Mouse (Mus musculus): Measurements from ENCODE around the gene Boc. TPM values are rescaled to one million over a fixed set of nuclear protein-coding genes. Genes with fewer than 3 reads are reported as not detected.
A peak's percentile ranks its signal among the peaks of the same experiment; 100 is the strongest.

Boc gene
- polyA plus RNA-seq, 1 experiment from 2014 or later = 8.3 TPM

GRCm38 (mm10) chr16:44534122-44534521 lies 24.6 kb downstream of the Boc start:
- Histone ChIP-seq H3K36me3 (ENCODE audit: control insufficient read depth, insufficient read depth) (no peaks in the 10 kb centered on the region), H3K27ac (ENCODE audit: low read length) (no peak overlapping the region), H3K9me3 (replicated peaks; ENCODE audit: control insufficient read depth, low read length) (no peaks in the 10 kb centered on the region), H3K9ac (ENCODE audit: low read length) (no peak overlapping the region), H3K4me3 (ENCODE audit: low read length) (no peak overlapping the region), H3K4me1 (ENCODE audit: control insufficient read depth, insufficient read depth, low read length) (peaks cover 11% of the 10 kb centered on the region; the same call in 1 of the 2 replicates), H3K4me2 (ENCODE audit: low read depth, low read length) (no peak overlapping the region), H3K27me3 (ENCODE audit: control insufficient read depth, insufficient read depth, low read length) (no peaks in the 10 kb centered on the region)
- 41% methylated on average over 7 of the region's 7 CpGs for WGBS
- ATAC-seq (replicated peaks; ENCODE audit: extremely low read depth, insufficient read depth, low FRiP score) = no peak

GRCm38 (mm10) chr16:44533522-44533921 lies 25.2 kb downstream of the Boc start:
- no peak overlapping the region for H3K4me2 ChIP-seq (ENCODE audit: low read depth, low read length)

GRCm38 (mm10) chr16:44532851-44533250 lies 25.8 kb downstream of the Boc start:
- Histone ChIP-seq H3K4me3 (ENCODE audit: low read length) (no peak overlapping the region), H3K4me1 (ENCODE audit: control insufficient read depth, insufficient read depth, low read length) (peaks cover 9% of the 10 kb centered on the region; the same call in 1 of the 2 replicates), H3K4me2 (ENCODE audit: low read depth, low read length) (no peak overlapping the region), H3K27ac (ENCODE audit: low read length) (no peak overlapping the region), H3K27me3 (ENCODE audit: control insufficient read depth, insufficient read depth, low read length) (no peaks in the 10 kb centered on the region), H3K36me3 (ENCODE audit: control insufficient read depth, insufficient read depth) (no peaks in the 10 kb centered on the region), H3K9ac (ENCODE audit: low read length) (no peak overlapping the region), H3K9me3 (replicated peaks; ENCODE audit: control insufficient read depth, low read length) (no peaks in the 10 kb centered on the region)
- WGBS = 47% methylated on average over 16 of the region's 16 CpGs
- no peak for ATAC-seq (replicated peaks; ENCODE audit: extremely low read depth, insufficient read depth, low FRiP score)

More at GRCm38 (mm10) chr16:44533522-44533921, 25.2 kb downstream of the Boc start:
- no peak for ATAC-seq (replicated peaks; ENCODE audit: extremely low read depth, insufficient read depth, low FRiP score)
- Histone ChIP-seq H3K9ac (ENCODE audit: low read length) (no peak overlapping the region), H3K4me1 (ENCODE audit: control insufficient read depth, insufficient read depth, low read length) (peaks cover 11% of the 10 kb centered on the region; the same call in 1 of the 2 replicates), H3K36me3 (ENCODE audit: control insufficient read depth, insufficient read depth) (no peaks in the 10 kb centered on the region), H3K9me3 (replicated peaks; ENCODE audit: control insufficient read depth, low read length) (no peaks in the 10 kb centered on the region), H3K27me3 (ENCODE audit: control insufficient read depth, insufficient read depth, low read length) (no peaks in the 10 kb centered on the region), H3K27ac (ENCODE audit: low read length) (no peak overlapping the region), H3K4me3 (ENCODE audit: low read length) (no peak overlapping the region)
- 46% methylated on average over 8 of the region's 8 CpGs for WGBS

- H3K9me3 ChIP-seq (replicated peaks; ENCODE audit: control insufficient read depth, low read length) = no peaks in the 10 kb centered on the region
- H3K9ac ChIP-seq (ENCODE audit: low read length) = no peak overlapping the region
- peak overlapping the region; percentile 17; the same call in 1 of the 2 replicates for H3K4me3 ChIP-seq (ENCODE audit: low read length)
- 46% methylated on average over 12 of the region's 12 CpGs for WGBS
- no peak for ATAC-seq (replicated peaks; ENCODE audit: extremely low read depth, insufficient read depth, low FRiP score)
- H3K4me2 ChIP-seq (ENCODE audit: low read depth, low read length) = peak overlapping the region; percentile 52
- H3K36me3 ChIP-seq (ENCODE audit: control insufficient read depth, insufficient read depth) = no peaks in the 10 kb centered on the region
- no peak overlapping the region for H3K27ac ChIP-seq (ENCODE audit: low read length)
- H3K4me1 ChIP-seq (ENCODE audit: control insufficient read depth, insufficient read depth, low read length) = peaks cover 20% of the 10 kb centered on the region
- no peaks in the 10 kb centered on the region for H3K27me3 ChIP-seq (ENCODE audit: control insufficient read depth, insufficient read depth, low read length)
These were observed 27.4 kb downstream of the Boc start for GRCm38 (mm10) chr16:44531239-44531797.

- WGBS = 8% methylated on average over 7 of the region's 7 CpGs
- Histone ChIP-seq H3K9me3 (replicated peaks; ENCODE audit: control insufficient read depth, low read length) (no peaks in the 10 kb centered on the region), H3K36me3 (ENCODE audit: control insufficient read depth, insufficient read depth) (no peaks in the 10 kb centered on the region), H3K4me3 (ENCODE audit: low read length) (peak overlapping the region; percentile 17; the same call in 1 of the 2 replicates), H3K9ac (ENCODE audit: low read length) (no peak overlapping the region), H3K27ac (ENCODE audit: low read length) (no peak overlapping the region), H3K4me2 (ENCODE audit: low read depth, low read length) (peak overlapping the region; percentile 52), H3K27me3 (ENCODE audit: control insufficient read depth, insufficient read depth, low read length) (no peaks in the 10 kb centered on the region), H3K4me1 (ENCODE audit: control insufficient read depth, insufficient read depth, low read length) (peaks cover 21% of the 10 kb centered on the region)
- ATAC-seq (replicated peaks; ENCODE audit: extremely low read depth, insufficient read depth, low FRiP score) = no peak
These were observed 27.9 kb downstream of the Boc start for GRCm38 (mm10) chr16:44530829-44531228.

GRCm38 (mm10) chr16:44530191-44530590 lies 28.5 kb downstream of the Boc start:
- H3K36me3 ChIP-seq (ENCODE audit: control insufficient read depth, insufficient read depth) = no peaks in the 10 kb centered on the region
- H3K9me3 ChIP-seq (replicated peaks; ENCODE audit: control insufficient read depth, low read length) = no peaks in the 10 kb centered on the region
- no peak overlapping the region for H3K4me3 ChIP-seq (ENCODE audit: low read length)
- 45% methylated on average over 9 of the region's 9 CpGs for WGBS
- H3K4me2 ChIP-seq (ENCODE audit: low read depth, low read length) = no peak overlapping the region
- H3K4me1 ChIP-seq (ENCODE audit: control insufficient read depth, insufficient read depth, low read length) = peaks cover 21% of the 10 kb centered on the region
- H3K27me3 ChIP-seq (ENCODE audit: control insufficient read depth, insufficient read depth, low read length) = no peaks in the 10 kb centered on the region
- no peak overlapping the region for H3K27ac ChIP-seq (ENCODE audit: low read length)
- no peak for ATAC-seq (replicated peaks; ENCODE audit: extremely low read depth, insufficient read depth, low FRiP score)
- no peak overlapping the region for H3K9ac ChIP-seq (ENCODE audit: low read length)

GRCm38 (mm10) chr16:44529691-44530090 lies 29.0 kb downstream of the Boc start:
- Histone ChIP-seq H3K27me3 (ENCODE audit: control insufficient read depth, insufficient read depth, low read length) (no peaks in the 10 kb centered on the region), H3K4me1 (ENCODE audit: control insufficient read depth, insufficient read depth, low read length) (peaks cover 21% of the 10 kb centered on the region), H3K4me3 (ENCODE audit: low read length) (no peak overlapping the region), H3K36me3 (ENCODE audit: control insufficient read depth, insufficient read depth) (no peaks in the 10 kb centered on the region), H3K4me2 (ENCODE audit: low read depth, low read length) (no peak overlapping the region), H3K27ac (ENCODE audit: low read length) (no peak overlapping the region), H3K9ac (ENCODE audit: low read length) (no peak overlapping the region), H3K9me3 (replicated peaks; ENCODE audit: control insufficient read depth, low read length) (no peaks in the 10 kb centered on the region)
- ATAC-seq (replicated peaks; ENCODE audit: extremely low read depth, insufficient read depth, low FRiP score) = no peak
- WGBS = 68% methylated on average over 8 of the region's 8 CpGs

- Histone ChIP-seq H3K9ac (ENCODE audit: low read length) (no peak overlapping the region), H3K27ac (ENCODE audit: low read length) (no peak overlapping the region), H3K36me3 (ENCODE audit: control insufficient read depth, insufficient read depth) (no peaks in the 10 kb centered on the region), H3K4me1 (ENCODE audit: control insufficient read depth, insufficient read depth, low read length) (peaks cover 18% of the 10 kb centered on the region), H3K27me3 (ENCODE audit: control insufficient read depth, insufficient read depth, low read length) (no peaks in the 10 kb centered on the region), H3K4me2 (ENCODE audit: low read depth, low read length) (no peak overlapping the region), H3K9me3 (replicated peaks; ENCODE audit: control insufficient read depth, low read length) (no peaks in the 10 kb centered on the region), H3K4me3 (ENCODE audit: low read length) (no peak overlapping the region)
- ATAC-seq (replicated peaks; ENCODE audit: extremely low read depth, insufficient read depth, low FRiP score) = no peak
- 90% methylated on average over 7 of the region's 7 CpGs for WGBS
These were observed 29.7 kb downstream of the Boc start for GRCm38 (mm10) chr16:44528955-44529354.

- no peaks in the 10 kb centered on the region for H3K27me3 ChIP-seq (ENCODE audit: control insufficient read depth, insufficient read depth, low read length)
- WGBS = 46% methylated on average over 11 of the region's 11 CpGs
- no peak; the same call in 1 of the 2 replicates for ATAC-seq (replicated peaks; ENCODE audit: extremely low read depth, insufficient read depth, low FRiP score)
- no peak overlapping the region for H3K9ac ChIP-seq (ENCODE audit: low read length)
- H3K4me2 ChIP-seq (ENCODE audit: low read depth, low read length) = no peak overlapping the region
- H3K27ac ChIP-seq (ENCODE audit: low read length) = no peak overlapping the region
- H3K4me1 ChIP-seq (ENCODE audit: control insufficient read depth, insufficient read depth, low read length) = peaks cover 15% of the 10 kb centered on the region
- no peak overlapping the region for H3K4me3 ChIP-seq (ENCODE audit: low read length)
- no peaks in the 10 kb centered on the region for H3K9me3 ChIP-seq (replicated peaks; ENCODE audit: control insufficient read depth, low read length)
- H3K36me3 ChIP-seq (ENCODE audit: control insufficient read depth, insufficient read depth) = no peaks in the 10 kb centered on the region
These were observed 31.3 kb downstream of the Boc start for GRCm38 (mm10) chr16:44527218-44527905.

Data from heart, embryonic 16.5 days (tissue).